Mouse (Mus musculus) embryonic stem cell, embryonic (primary cell): Measurements from ENCODE around the gene Gm49322.

ENCODE experiments used
- CTCF ChIA-PET, 4 experiments: fragments of 300-600 bp in 2 of 4; fragments of 350-600 bp in 2 of 4; sonication (Branson Sonifier 250); formaldehyde crosslinking; loops; one replicate each; lab custom pipeline; 2022; ENCODE audit warnings: inconsistent platforms in 2 of 4; lab: Charles Lee
- POLR2A ChIA-PET, 4 experiments: fragments of 300-600 bp in 2 of 4; fragments of 350-600 bp in 2 of 4; sonication (Branson Sonifier 250); formaldehyde crosslinking; loops; one replicate each; lab custom pipeline; 2022; ENCODE audit warnings: antibody characterized with exemption in 4 of 4, inconsistent platforms in 1 of 4; lab: Charles Lee

The Gm49322 gene

DNA sequence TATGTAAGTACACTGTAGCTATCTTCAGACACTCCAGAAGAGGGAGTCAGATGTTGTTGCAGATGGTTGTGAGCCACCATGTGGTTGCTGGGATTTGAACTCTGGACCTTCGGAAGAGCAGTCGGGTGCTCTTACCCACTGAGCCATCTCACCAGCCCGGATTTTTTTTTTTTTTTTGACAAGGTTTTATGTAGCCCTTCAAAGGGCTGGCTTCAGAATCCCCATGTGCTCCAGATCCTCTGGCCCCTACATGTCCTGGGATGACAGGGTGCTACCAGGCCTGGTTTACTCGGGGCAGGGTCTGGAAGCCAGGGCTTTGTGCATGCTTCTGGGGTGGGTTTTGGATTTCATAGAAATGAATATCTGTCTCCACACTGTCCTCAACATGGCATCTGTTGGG is at the start of gene Gm49322:
Gene Gm49322 (plus strand): TSS at position 301 of the 400 bp plus-strand sequence.
- POLR2A ChIA-PET, result interaction anchor here in 3 of 4 experiments (0.7 to 10.9 kb wide), 21 partner anchors 9 to 97 kb away, joined by 3 to 128 read pairs (median 11); partner anchors contain the start of genes Csnk1g2 (in 2 of the 3), Izumo4 (in 1 of the 3), Mknk2 (in 1 of the 3) and Rexo1 (in 1 of the 3)
- CTCF ChIA-PET, result interaction anchor here in 2 of 4 experiments (0.7 to 1.4 kb wide), 3 partner anchors 27 to 723 kb away, joined by 5 read pairs; no protein-coding TSS in a partner anchor

DNA sequence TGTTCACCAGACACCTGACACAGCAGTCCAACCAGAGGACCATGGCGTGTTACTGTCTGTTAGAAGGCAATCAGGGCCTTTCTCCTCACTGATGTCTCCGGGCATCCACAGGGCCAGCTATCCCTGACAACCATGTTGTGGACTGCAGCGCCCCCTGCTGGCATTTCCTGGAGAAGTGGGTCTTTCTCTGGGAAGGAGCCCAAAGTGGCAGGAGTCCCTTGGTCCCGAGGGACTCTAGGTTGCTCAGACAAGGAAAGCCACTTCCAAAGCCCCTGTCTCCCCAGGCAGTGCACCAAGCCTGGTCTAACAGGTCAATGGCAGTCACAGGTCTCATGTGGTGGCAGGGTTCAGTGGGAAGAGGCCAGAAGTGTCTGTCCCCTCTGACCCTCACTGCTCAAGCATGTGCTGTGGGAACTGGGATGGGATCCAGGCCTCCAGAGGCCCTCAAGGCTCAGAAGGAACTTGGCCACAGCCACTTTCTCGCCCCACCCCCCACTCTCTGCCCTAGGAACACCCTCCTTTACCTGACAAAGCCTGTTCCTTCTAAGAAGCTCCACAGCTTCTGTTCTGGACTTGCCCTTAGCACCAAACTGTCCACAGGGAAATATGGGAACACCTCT is 48.4 kb upstream of the Gm49322 start:
- ChIA-PET CTCF (interaction anchor here (0.5 to 3.3 kb wide), 88 partner anchors 9 to 703 kb away, joined by 3 to 29 read pairs (median 4); partner anchors contain the start of genes Atp8b3 (in 4 of the 4), Abhd17a (in 1 of the 4), Adamtsl5 (in 1 of the 4) and Apc2 (in 1 of the 4)), POLR2A (interaction anchor here in 3 of 4 experiments (0.5 to 2.4 kb wide), 30 partner anchors 9 to 352 kb away, joined by 3 to 18 read pairs (median 5); partner anchors contain the start of genes Atp8b3 (in 2 of the 3), Ap3d1 (in 1 of the 3), Csnk1g2 (in 1 of the 3) and Pcsk4 (in 1 of the 3))

DNA sequence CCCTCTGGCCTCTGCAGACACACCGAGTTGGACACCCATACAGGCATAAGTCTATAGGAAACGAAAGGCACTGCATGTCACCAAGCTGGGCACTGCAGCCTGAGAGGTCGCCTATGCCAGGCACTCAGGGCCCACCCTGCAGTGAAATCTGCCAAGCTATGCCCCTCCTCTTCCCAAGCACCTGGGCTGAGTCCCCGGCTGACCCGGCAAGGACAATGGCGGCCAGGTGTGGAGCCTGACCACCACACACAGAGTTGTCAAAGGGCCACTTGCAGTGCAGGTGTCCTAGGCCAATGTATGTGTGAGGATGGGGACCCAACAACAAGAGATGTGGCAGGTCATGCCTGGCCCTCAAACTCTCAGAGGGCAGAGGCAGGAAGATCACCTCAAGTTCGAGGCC is 46.4 kb upstream of the Gm49322 start:
- ChIA-PET CTCF (no interaction called here), POLR2A (interaction anchor here in 1 of 4 experiments (0.7 to 1.5 kb wide), 2 partner anchors 9 to 10 kb away, joined by 3 read pairs; no protein-coding TSS in a partner anchor)

DNA sequence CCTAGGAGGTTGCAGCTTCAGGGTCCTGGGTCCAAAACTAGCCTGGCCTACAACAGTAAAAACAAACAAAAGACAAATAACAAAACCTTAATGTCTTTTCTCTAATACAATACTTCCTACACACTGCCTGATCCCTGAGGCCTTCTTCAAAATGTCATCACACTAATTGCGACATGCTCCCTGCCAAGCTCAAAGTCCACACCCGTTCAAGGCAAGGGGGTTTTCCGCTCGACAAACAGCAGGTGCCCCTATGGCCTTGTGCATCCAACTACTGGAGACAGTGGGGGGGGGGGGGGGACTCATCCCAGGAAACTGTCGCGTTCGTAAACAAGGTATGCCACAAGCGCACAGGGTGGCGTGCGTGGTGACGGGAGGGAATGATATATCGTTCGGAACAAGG is 45.2 kb upstream of the Gm49322 start:
- POLR2A ChIA-PET, result interaction anchor here (0.6 to 2.9 kb wide), 91 partner anchors 8 to 581 kb away, joined by 3 to 77 read pairs (median 5); partner anchors contain the start of genes Abhd17a (in 2 of the 4), Atp8b3 (in 2 of the 4), Csnk1g2 (in 2 of the 4) and Mbd3 (in 2 of the 4)
- CTCF ChIA-PET, result interaction anchor here (0.5 to 3.0 kb wide), 37 partner anchors 9 to 664 kb away, joined by 3 to 34 read pairs (median 6); partner anchors contain the start of genes Klf16 (in 3 of the 4), Atp8b3 (in 2 of the 4), Abhd17a (in 1 of the 4) and Ap3d1 (in 1 of the 4)

DNA sequence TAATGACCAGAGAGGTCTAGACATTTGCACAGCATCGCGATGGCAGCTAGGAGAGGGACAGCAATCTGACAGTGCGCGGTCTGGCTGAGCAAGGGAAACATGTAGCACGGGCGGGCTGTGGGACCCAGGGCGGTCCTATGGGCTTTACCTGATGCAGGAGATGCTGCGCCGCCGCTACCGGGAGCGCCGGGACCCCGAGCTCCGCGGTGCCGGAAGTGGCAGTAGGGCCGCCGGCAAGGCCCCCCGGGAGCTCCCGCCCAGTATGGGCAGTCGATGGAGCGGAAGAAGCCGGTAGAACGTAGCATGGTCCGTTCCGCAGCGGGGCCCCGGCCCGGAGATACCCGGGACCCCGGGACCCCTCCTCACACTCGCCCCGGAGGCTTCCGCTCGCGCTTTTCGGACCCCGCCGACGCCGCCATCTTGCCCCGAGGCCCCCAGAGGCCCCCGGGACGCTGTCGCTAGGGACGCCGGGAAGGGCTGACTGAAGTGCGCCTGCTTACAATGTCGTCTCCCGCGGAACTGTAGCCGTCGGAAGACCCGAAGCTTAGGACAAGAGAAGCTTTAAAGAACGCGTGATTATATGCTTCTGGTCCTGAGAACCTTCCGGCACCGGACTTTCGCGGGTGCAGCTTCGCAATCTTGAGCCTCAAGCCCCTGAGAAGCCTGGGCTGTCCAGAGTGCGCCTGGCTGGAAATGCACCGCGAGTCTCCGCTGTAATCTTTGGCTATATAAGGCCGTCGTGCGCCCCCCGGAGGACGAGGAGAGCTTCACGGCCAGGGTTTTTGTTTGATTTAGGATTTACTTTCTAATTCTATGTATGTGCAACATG is 44.5 kb upstream of the Gm49322 start, which contains the start of gene Rexo1:
Gene Rexo1 (minus strand): TSS at position 445 of the 829 bp plus-strand sequence.
- ChIA-PET POLR2A (interaction anchor here (0.6 to 2.9 kb wide), 150 partner anchors 8 to 993 kb away, joined by 3 to 77 read pairs (median 4); partner anchors contain the start of genes Atp8b3 (in 4 of the 4), Abhd17a (in 3 of the 4), Csnk1g2 (in 3 of the 4) and Klf16 (in 3 of the 4)), CTCF (interaction anchor here (0.5 to 3.0 kb wide), 80 partner anchors 8 to 801 kb away, joined by 3 to 34 read pairs (median 4); partner anchors contain the start of genes Atp8b3 (in 4 of the 4), Klf16 (in 3 of the 4), Ap3d1 (in 2 of the 4) and Csnk1g2 (in 2 of the 4))

DNA sequence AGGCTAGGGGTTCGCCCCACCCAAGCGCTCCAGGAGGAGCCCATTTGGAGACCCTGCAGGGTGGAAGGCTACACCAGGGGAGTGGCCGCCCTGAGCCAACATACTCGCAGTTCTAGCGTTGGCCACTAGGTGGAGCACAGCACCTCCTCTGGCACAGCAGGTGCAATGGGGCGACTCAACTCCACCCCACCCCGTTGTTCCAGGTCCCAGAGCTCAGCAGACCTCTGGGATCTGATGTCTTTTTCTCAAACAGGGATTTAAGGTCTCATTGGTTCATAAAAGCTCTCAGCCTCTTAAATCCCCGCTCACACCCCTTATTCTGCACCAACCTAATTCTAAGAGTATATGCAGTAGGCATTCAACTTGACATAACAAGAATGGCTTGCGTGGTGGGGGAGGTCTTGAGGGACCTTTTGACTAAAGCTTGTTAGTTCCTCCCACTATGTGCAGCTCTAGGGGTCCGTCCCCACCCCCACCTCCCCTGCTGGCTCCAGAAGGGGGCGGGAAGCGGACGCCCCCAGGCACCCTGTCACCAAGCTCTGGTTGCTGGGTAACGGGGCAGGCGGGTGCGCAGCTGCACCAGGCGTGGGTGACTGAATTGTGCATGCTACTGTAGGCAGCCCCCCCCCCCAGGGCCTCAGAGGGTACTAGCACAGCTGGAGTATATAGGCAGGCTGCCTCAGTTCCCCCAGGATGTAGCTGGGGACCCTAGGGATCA is 39.3 kb upstream of the Gm49322 start:
- POLR2A ChIA-PET, result interaction anchor here in 3 of 4 experiments (0.6 to 5.4 kb wide), 43 partner anchors 9 to 812 kb away, joined by 3 to 45 read pairs (median 5); partner anchors contain the start of genes Klf16 (in 2 of the 3), Abhd17a (in 1 of the 3), Adat3 (in 1 of the 3) and Ap3d1 (in 1 of the 3)

DNA sequence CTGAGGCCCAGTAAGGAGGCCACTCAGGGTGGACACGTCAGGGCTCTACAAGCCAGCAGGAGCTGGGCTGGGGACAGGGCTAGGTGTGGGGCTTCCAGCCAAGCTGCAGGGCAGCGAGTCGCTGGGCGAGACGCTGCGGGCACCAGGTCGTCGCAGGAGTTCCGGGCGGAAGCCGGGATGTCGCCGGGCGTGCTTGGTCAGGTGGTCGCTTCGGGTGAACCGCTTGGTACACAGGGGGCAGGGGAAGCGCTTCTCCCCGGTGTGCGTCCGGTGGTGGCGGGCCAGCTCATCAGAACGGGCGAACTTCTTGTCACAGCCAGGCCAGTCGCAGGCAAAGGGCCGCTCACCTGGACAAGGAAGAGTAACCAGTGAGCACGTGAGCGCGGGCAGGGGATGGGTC is 36.9 kb upstream of the Gm49322 start:
- ChIA-PET POLR2A (interaction anchor here in 3 of 4 experiments (0.5 to 7.7 kb wide), 37 partner anchors 7 to 1030 kb away, joined by 3 to 129 read pairs (median 7); partner anchors contain the start of genes Rexo1 (in 3 of the 3), Klf16 (in 2 of the 3), Mknk2 (in 2 of the 3) and Abhd17a (in 1 of the 3)), CTCF (interaction anchor here in 3 of 4 experiments (0.5 to 3.4 kb wide), 12 partner anchors 7 to 237 kb away, joined by 3 to 17 read pairs (median 4); partner anchors contain the start of genes Atp8b3 (in 1 of the 3) and Rexo1 (in 1 of the 3))

More for the DNA sequence above, 39.3 kb upstream of the Gm49322 start:
- CTCF ChIA-PET, result interaction anchor here (0.6 to 3.0 kb wide), 48 partner anchors 8 to 760 kb away, joined by 3 to 28 read pairs (median 4); partner anchors contain the start of genes Atp8b3 (in 2 of the 4), Abhd17a (in 1 of the 4), Adamtsl5 (in 1 of the 4) and Ap3d1 (in 1 of the 4)

DNA sequence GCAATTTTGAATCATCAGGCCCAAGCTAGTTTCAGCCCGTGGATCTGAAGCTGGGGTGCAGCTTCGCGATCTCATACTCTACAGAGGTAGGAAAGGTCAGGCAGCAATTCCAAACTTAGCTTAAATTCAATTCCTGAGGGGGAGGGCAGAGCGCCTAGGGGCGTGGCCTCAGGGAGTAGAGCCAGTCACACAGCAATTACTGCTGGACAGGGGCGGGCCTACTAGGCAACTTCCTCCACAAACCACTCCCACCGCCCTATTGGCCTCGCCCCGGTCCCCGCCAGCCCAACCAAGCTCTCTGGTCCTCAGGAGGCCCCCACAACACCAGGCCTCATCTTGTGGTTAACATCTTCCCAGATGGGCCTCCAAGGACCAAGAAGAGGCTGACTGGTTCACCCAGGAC is 36.2 kb upstream of the Gm49322 start:
- ChIA-PET POLR2A (interaction anchor here in 3 of 4 experiments (0.6 to 7.7 kb wide), 73 partner anchors 7 to 622 kb away, joined by 3 to 129 read pairs (median 4); partner anchors contain the start of genes Gadd45b (in 3 of the 3), Rexo1 (in 3 of the 3), Abhd17a (in 2 of the 3) and Ap3d1 (in 2 of the 3)), CTCF (interaction anchor here (0.5 to 3.4 kb wide), 31 partner anchors 8 to 360 kb away, joined by 3 to 17 read pairs (median 4); partner anchors contain the start of genes Atp8b3 (in 2 of the 4), Rexo1 (in 2 of the 4), Abhd17a (in 1 of the 4) and Gadd45b (in 1 of the 4))

DNA sequence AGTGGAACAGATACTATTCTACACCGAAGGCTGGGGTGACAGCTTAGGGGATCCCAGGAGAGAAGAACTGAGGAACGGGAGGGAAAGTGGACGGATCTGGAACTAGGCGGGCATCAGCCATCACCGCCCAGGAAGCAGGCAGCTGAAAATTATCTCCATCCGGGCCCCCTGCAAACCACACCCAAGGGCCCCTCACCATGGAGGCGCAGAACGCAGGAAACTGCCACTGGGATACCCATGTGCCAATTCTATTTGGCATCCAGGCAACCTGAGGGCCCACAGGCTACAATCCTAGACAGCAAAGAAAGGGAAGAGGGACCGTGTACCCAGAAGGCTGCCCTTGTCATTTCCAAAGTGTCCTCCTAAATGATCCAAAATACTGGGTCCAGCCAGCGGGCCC is 35.4 kb upstream of the Gm49322 start:
- CTCF ChIA-PET, result interaction anchor here in 2 of 4 experiments (0.5 to 3.4 kb wide), 18 partner anchors 8 to 273 kb away, joined by 3 to 17 read pairs (median 4); partner anchors contain the start of gene Rexo1 (in 2 of the 2)
- POLR2A ChIA-PET, result interaction anchor here in 3 of 4 experiments (0.6 to 7.7 kb wide), 39 partner anchors 8 to 848 kb away, joined by 3 to 129 read pairs (median 6); partner anchors contain the start of genes Gadd45b (in 3 of the 3), Abhd17a (in 2 of the 3), Mknk2 (in 2 of the 3) and Rexo1 (in 2 of the 3)

DNA sequence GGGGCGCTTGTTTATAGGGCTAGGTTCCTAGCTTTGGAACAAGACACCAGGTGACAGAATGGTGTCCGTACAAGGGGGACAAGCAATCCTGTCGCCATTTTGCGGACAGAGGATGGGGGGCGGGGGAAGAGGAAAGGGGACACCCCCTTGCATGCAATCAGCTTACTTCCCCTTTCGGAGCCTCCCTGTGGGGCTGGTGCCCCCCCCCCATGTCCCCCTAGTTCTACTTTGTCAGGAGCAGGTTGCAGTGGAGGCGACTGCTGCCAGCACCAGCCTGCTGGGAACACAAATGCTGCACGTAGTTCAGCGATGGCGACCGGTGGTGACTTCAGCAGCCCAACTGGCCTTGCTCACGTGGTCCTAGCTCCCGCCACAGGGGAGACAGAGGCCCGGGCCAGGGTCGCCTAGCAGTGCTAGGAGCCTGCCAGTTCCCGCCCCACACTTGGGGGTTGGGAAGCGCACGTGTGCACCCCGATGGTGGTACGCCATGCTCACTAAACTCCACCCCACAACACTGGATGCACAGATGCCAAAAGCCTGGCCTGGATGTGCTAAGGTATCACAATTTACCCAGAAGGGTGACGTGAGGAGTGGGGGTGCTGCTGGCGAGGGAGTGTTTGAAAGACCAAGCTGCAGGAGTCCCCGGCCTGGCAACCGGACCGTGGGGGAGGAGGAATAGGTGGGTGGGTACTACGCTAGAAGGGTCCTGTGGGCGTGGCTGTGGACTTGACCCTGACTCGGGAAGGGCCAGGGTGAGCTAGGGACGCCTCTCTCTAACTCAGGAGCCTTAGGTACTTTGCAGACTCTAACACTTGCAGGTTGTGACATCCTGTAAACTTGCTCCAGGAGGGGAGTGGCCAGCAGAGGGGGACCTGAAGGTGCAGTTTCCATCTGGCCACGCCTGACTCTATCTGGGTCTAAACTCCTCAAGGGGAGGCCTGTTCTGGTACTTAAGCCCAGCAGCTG is 34.7 kb upstream of the Gm49322 start:
- ChIA-PET CTCF (interaction anchor here (0.5 to 3.4 kb wide), 11 partner anchors 9 to 273 kb away, joined by 3 to 17 read pairs (median 3); partner anchors contain the start of genes Rexo1 (in 3 of the 4) and Atp8b3 (in 1 of the 4)), POLR2A (interaction anchor here in 3 of 4 experiments (0.6 to 7.7 kb wide), 25 partner anchors 8 to 456 kb away, joined by 3 to 129 read pairs (median 5); partner anchors contain the start of genes Rexo1 (in 3 of the 3), Abhd17a (in 2 of the 3), Mknk2 (in 2 of the 3) and Ap3d1 (in 1 of the 3))

DNA sequence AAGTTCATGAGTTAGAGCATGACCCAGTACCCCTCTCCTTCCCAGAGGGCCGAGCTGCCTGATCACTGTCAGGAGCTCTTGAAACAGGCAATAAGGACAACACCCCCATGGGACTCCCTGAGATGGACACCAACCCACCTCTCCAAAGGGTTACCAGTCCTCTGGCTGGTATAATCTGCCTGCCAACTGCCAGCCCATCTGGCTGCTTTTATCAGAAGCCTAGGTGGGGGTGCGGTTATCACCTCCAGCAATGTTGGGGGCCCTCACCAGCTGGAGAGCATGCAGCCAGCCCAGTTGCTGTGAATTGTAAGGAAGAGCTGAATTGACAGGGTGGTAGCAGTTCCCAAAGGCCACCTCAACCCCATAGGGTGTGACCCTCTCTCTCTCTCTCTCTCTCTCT is 33.3 kb upstream of the Gm49322 start:
- ChIA-PET CTCF (no interaction called here), POLR2A (interaction anchor here in 3 of 4 experiments (0.7 to 7.7 kb wide), 10 partner anchors 11 to 893 kb away, joined by 3 to 129 read pairs (median 5); partner anchors contain the start of genes Mknk2 (in 2 of the 3), Rexo1 (in 2 of the 3) and Abhd17a (in 1 of the 3))

DNA sequence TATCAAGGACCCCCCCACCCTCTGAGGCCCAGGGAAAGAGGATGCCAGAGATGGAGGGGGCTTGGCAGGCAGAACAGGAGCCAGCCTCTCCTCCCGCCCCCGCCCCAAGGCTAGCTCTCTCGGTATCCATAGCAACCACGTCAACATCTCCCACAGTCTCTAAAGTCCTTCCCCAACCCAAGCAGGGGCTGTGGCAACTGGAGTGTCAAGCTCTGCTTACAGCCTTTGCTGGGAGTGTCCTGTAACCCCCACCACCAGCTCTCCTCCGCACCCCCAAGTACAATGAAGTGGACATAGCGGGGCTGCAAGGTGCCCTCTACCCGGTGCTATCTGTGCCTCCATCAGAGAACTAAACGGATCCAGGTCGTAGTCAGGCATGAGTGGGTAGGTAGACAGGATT is 31.9 kb upstream of the Gm49322 start:
- CTCF ChIA-PET, result interaction anchor here in 2 of 4 experiments (0.6 to 1.3 kb wide), 4 partner anchors 10 to 285 kb away, joined by 3 to 7 read pairs (median 4); no protein-coding TSS in a partner anchor

DNA sequence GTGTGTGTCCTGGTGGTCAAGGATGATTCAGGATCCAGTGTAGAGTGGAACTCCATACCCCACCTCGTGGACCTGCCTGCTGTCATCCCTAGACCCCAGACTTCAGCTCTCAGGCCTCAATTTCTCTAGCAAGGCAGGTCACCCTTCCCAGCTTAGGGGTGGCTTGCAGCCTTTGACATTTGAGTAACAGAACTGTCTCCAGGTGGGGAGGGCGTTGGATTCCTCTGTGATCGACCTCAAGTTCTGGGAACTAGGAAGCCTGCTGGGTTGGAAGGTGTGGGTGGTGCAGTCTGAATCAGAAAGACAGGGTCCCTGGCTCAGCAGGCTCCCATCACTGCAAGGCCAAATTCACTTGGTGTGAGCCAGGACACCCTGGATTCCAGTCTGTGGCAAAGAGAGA is 30.9 kb upstream of the Gm49322 start:
- ChIA-PET POLR2A (interaction anchor here in 3 of 4 experiments (0.6 to 7.7 kb wide), 9 partner anchors 8 to 102 kb away, joined by 3 to 129 read pairs (median 5); partner anchors contain the start of genes Mknk2 (in 2 of the 3), Csnk1g2 (in 1 of the 3) and Rexo1 (in 1 of the 3)), CTCF (interaction anchor here in 1 of 4 experiments (0.6 to 1.3 kb wide), 3 partner anchors 11 to 471 kb away, joined by 3 to 4 read pairs (median 4); no protein-coding TSS in a partner anchor)

More for the DNA sequence above, 31.9 kb upstream of the Gm49322 start:
- POLR2A ChIA-PET, result interaction anchor here (0.6 to 7.7 kb wide), 20 partner anchors 9 to 257 kb away, joined by 3 to 129 read pairs (median 3); partner anchors contain the start of genes Rexo1 (in 3 of the 4), Csnk1g2 (in 2 of the 4), Mknk2 (in 2 of the 4) and Abhd17a (in 1 of the 4)

DNA sequence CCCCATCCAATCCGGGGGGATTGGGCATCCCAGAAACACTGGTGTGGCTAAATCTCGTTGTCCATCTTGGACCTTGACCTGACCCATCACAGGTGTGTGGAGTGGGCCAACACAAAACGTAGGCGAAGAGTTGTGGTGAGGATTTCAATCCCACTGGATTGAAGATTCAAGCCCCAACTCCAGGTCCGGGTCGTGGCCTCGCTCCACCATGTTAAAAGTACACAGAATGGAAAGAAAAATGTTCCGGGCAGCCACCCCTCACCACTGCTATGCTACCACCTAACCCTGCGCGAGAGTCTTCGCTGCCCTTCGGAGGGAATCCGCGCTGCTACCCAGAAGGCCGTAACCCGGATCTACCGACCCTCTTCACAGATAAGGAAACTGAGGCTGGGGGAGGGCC is 29.9 kb upstream of the Gm49322 start:
- ChIA-PET POLR2A (interaction anchor here in 3 of 4 experiments (0.7 to 7.7 kb wide), 5 partner anchors 10 to 101 kb away, joined by 4 to 129 read pairs (median 8); partner anchors contain the start of genes Mknk2 (in 2 of the 3) and Rexo1 (in 1 of the 3)), CTCF (interaction anchor here in 3 of 4 experiments (0.7 to 1.3 kb wide), 4 partner anchors 85 to 180 kb away, joined by 3 to 8 read pairs (median 4); no protein-coding TSS in a partner anchor)
